38 mouse cellular contexts compared by ENCODE assay signal in the genomic region with DNA sequence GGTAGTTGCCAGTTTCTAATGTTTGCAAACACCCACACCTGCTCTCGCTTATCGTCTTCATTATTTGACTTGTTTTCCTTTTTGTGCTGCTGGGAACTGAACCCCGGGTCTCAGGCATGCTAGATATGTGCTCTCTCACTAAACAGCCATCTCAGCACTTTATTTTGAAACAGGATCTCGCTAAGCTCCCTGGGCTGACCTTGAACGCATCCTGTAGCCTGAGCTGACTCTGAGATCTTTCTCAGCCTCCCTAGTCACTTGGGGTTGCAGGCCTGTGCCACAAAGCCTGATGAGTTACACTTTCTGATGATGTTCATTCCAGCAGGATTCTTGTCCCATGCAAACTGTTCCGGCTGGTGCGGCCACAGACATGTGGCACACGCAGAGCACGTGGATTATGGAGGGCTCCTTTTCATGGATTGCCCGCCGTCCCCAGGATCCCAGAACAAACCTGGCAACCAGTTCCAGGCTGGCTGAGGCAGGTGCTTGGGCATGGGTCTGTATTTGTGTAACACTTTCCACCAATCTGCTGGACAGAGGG. TPM values are rescaled to one million over a fixed set of nuclear protein-coding genes. Genes with fewer than 3 reads are reported as not detected.
"Had no signal": no experiment of that assay in that cellular context is flagged by ENCODE, and none has a peak within 500 bp of the region (broad histone marks: within the 10 kb centered on the region; RNA-seq: fewer than 3 reads in every experiment).

No protein-coding gene starts in this region.

- DNase-seq: gastrocnemius, postnatal 14 days; heart, adult 18-20 months; heart, postnatal 10 days; heart, postnatal 4 days; kidney, adult 18-20 months; kidney, adult 8-10 months; kidney, postnatal 10 days; kidney, postnatal 25 days; kidney, postnatal 4 days had no signal

- H3K9ac ChIP-seq: heart, embryonic 12.5 days; hindbrain, embryonic 12.5 days; hindbrain, embryonic 14.5 days; intestine, embryonic 15.5 days; limb, embryonic 12.5 days; liver, embryonic 12.5 days had no signal

- H3K9me3 ChIP-seq: heart, embryonic 10.5 days; heart, embryonic 12.5 days; hindbrain, embryonic 10.5 days; hindbrain, embryonic 12.5 days; intestine, embryonic 15.5 days; limb, embryonic 12.5 days; liver, embryonic 12.5 days had no signal

- H3K4me3 ChIP-seq: heart, embryonic 10.5 days; heart, embryonic 12.5 days; hindbrain, embryonic 10.5 days; hindbrain, embryonic 12.5 days; intestine, embryonic 15.5 days; layer of hippocampus, adult 2 months; left cerebral cortex, adult 2 months; limb, embryonic 12.5 days; liver, embryonic 12.5 days had no signal

- H3K36me3 ChIP-seq: heart, embryonic 10.5 days; intestine, embryonic 15.5 days; liver, embryonic 12.5 days had no signal

- H3K4me1 ChIP-seq: heart, embryonic 10.5 days; heart, embryonic 12.5 days; hindbrain, embryonic 12.5 days; intestine, embryonic 15.5 days; limb, embryonic 12.5 days; liver, embryonic 12.5 days had no signal

- H3K27ac ChIP-seq: heart, embryonic 10.5 days; hindbrain, embryonic 10.5 days; hindbrain, embryonic 12.5 days; hindbrain, embryonic 14.5 days; intestine, embryonic 15.5 days; layer of hippocampus, adult 2 months; left cerebral cortex, adult 2 months; limb, embryonic 12.5 days; liver, embryonic 12.5 days had no signal

- H3K4me2 ChIP-seq: heart, embryonic 12.5 days; hindbrain, embryonic 12.5 days; hindbrain, embryonic 14.5 days; intestine, embryonic 15.5 days; limb, embryonic 12.5 days; liver, embryonic 12.5 days had no signal

- ATAC-seq: hindbrain, embryonic 16.5 days; inflammation-experienced regulatory T-cells, adult 6 months; intestine, embryonic 15.5 days; intestine, postnatal 0 days; liver, embryonic 12.5 days had no signal

RNA-seq across cellular contexts. Expression of gene Kcns1, which starts 9.3 kb away (rescaled TPM):
- total RNA-seq: heart, postnatal 25 days; liver, adult 2 months had no signal
- polyA plus RNA-seq: heart, embryonic 10.5 days; hindbrain, embryonic 10.5 days; inflammation-experienced regulatory T-cells, adult 6 months; kidney, embryonic 14.5 days; liver, adult 2 months; liver, embryonic 12.5 days had no signal

RNA-seq across cellular contexts. Expression of gene Wfdc5, which starts 21.0 kb away (rescaled TPM):
- total RNA-seq: gastrocnemius, postnatal 4 days; granulocyte monocyte progenitor cell, adult 5-6 weeks; heart, adult 18-20 months; heart, adult 8-10 months; heart, postnatal 10 days; heart, postnatal 25 days; heart, postnatal 4 days; layer of hippocampus, adult 2 months; layer of hippocampus, postnatal 10 days; layer of hippocampus, postnatal 25 days; left cerebral cortex, adult 2 months; left cerebral cortex, postnatal 14 days; left cerebral cortex, postnatal 36 days; liver, adult 2 months had no signal
- polyA plus RNA-seq: frontal cortex, adult 2 months; heart, embryonic 10.5 days; heart, embryonic 12.5 days; heart, embryonic 14.5 days; heart, embryonic 16.5 days; hindbrain, embryonic 10.5 days; hindbrain, embryonic 12.5 days; hindbrain, embryonic 14.5 days; hindbrain, embryonic 16.5 days; inflammation-experienced regulatory T-cells, adult 6 months; intestine, embryonic 15.5 days; kidney, embryonic 14.5 days; kidney, embryonic 16.5 days; limb, embryonic 12.5 days; liver, adult 2 months; liver, embryonic 12.5 days had no signal

RNA-seq across cellular contexts. Expression of gene Wfdc12, which starts 28.8 kb away (rescaled TPM):
- total RNA-seq: gastrocnemius, adult 8-10 months; gastrocnemius, postnatal 14 days; gastrocnemius, postnatal 4 days; heart, adult 18-20 months; heart, adult 8-10 months; heart, postnatal 10 days; heart, postnatal 25 days; heart, postnatal 4 days; layer of hippocampus, adult 2 months; layer of hippocampus, postnatal 10 days; layer of hippocampus, postnatal 25 days; left cerebral cortex, adult 2 months; left cerebral cortex, postnatal 14 days; left cerebral cortex, postnatal 36 days; liver, adult 2 months had no signal
- polyA plus RNA-seq: frontal cortex, adult 2 months; heart, embryonic 10.5 days; heart, embryonic 12.5 days; heart, embryonic 14.5 days; heart, embryonic 16.5 days; hindbrain, embryonic 10.5 days; hindbrain, embryonic 12.5 days; hindbrain, embryonic 14.5 days; hindbrain, embryonic 16.5 days; inflammation-experienced regulatory T-cells, adult 6 months; intestine, embryonic 15.5 days; intestine, postnatal 0 days; kidney, embryonic 14.5 days; kidney, embryonic 16.5 days; limb, embryonic 12.5 days; liver, adult 2 months; liver, embryonic 12.5 days had no signal

RNA-seq across cellular contexts. Expression of gene Wfdc15a, which starts 38.3 kb away (rescaled TPM):
- total RNA-seq: gastrocnemius, adult 8-10 months; gastrocnemius, postnatal 14 days; gastrocnemius, postnatal 4 days; granulocyte monocyte progenitor cell, adult 5-6 weeks; heart, adult 18-20 months; heart, adult 8-10 months; heart, postnatal 10 days; heart, postnatal 25 days; heart, postnatal 4 days; layer of hippocampus, adult 2 months; layer of hippocampus, postnatal 10 days; layer of hippocampus, postnatal 25 days; left cerebral cortex, adult 2 months; left cerebral cortex, postnatal 14 days; left cerebral cortex, postnatal 36 days; liver, adult 2 months had no signal
- polyA plus RNA-seq: frontal cortex, adult 2 months; heart, embryonic 10.5 days; heart, embryonic 12.5 days; heart, embryonic 14.5 days; heart, embryonic 16.5 days; hindbrain, embryonic 10.5 days; hindbrain, embryonic 12.5 days; hindbrain, embryonic 14.5 days; hindbrain, embryonic 16.5 days; inflammation-experienced regulatory T-cells, adult 6 months; intestine, embryonic 15.5 days; intestine, postnatal 0 days; kidney, embryonic 14.5 days; kidney, embryonic 16.5 days; limb, embryonic 12.5 days; limb, embryonic 14.5 days; liver, adult 2 months; liver, embryonic 12.5 days had no signal

RNA-seq across cellular contexts. Expression of gene Wfdc15b, which starts 59.9 kb away (rescaled TPM):
- total RNA-seq: gastrocnemius, adult 8-10 months; gastrocnemius, postnatal 14 days; gastrocnemius, postnatal 4 days; granulocyte monocyte progenitor cell, adult 5-6 weeks; heart, adult 18-20 months; heart, adult 8-10 months; heart, postnatal 10 days; heart, postnatal 25 days; heart, postnatal 4 days; layer of hippocampus, adult 2 months; layer of hippocampus, postnatal 10 days; layer of hippocampus, postnatal 25 days; left cerebral cortex, adult 2 months; left cerebral cortex, postnatal 14 days; left cerebral cortex, postnatal 36 days had no signal
- polyA plus RNA-seq: frontal cortex, adult 2 months; heart, embryonic 10.5 days; heart, embryonic 12.5 days; heart, embryonic 14.5 days; hindbrain, embryonic 10.5 days; hindbrain, embryonic 12.5 days; hindbrain, embryonic 14.5 days; hindbrain, embryonic 16.5 days; inflammation-experienced regulatory T-cells, adult 6 months; limb, embryonic 12.5 days; limb, embryonic 14.5 days; liver, embryonic 12.5 days had no signal
